Comparison of ENCODE assay signal across 26 mouse cellular contexts in genomic region chr4:56372711-56373110, GRCm38 (mm10).
A peak's percentile ranks its signal among the peaks of the same experiment; 100 is the strongest.
DNase-seq lines count a peak whose midpoint lies in the region; ATAC-seq and TF ChIP-seq lines count a peak whose summit lies in the region.
"Had no signal": no experiment of that assay in that cellular context is flagged by ENCODE, and none has a peak within 500 bp of the region (broad histone marks: within the 10 kb centered on the region; RNA-seq: fewer than 3 reads in every experiment).

No protein-coding gene starts in this region.

- no peak overlapping the region for H3K4me3 ChIP-seq in lung, embryonic 14.5 days (ENCODE audit: low read depth, low read length)
- H3K4me3 ChIP-seq in lung, adult 2 months (replicated peaks; ENCODE audit: extremely low read depth, low read depth, low read length): no peak overlapping the region
- H3K4me3 ChIP-seq: hindbrain, embryonic 15.5 days; midbrain, embryonic 15.5 days; neural tube, embryonic 12.5 days had no signal

- TF ChIP-seq CTCF in lung, embryonic 14.5 days (IDR thresholded peaks at IDR 0.05; ENCODE audit: low read depth): no peak
- TF ChIP-seq CTCF in lung, adult 2 months (IDR thresholded peaks at IDR 0.05; ENCODE audit: insufficient read depth, low read length): no peak

- H3K4me1 ChIP-seq in lung, embryonic 14.5 days (ENCODE audit: insufficient read depth): peaks cover 10% of the 10 kb centered on the region
- H3K4me1 ChIP-seq in lung, adult 2 months (ENCODE audit: control insufficient read depth, insufficient read depth, low read length): peaks cover 4% of the 10 kb centered on the region
- H3K4me1 ChIP-seq: hindbrain, embryonic 15.5 days; midbrain, embryonic 15.5 days; neural tube, embryonic 12.5 days had no signal

- peak overlapping the region; percentile 23; the same call in 1 of the 2 replicates for H3K4me2 ChIP-seq in lung, embryonic 14.5 days
- H3K4me2 ChIP-seq: hindbrain, embryonic 15.5 days; liver, embryonic 11.5 days; midbrain, embryonic 15.5 days; neural tube, embryonic 12.5 days had no signal

- WGBS in lung, embryonic 14.5 days: 32% methylated on average over 7 of the region's 7 CpGs
- 36% methylated on average over 7 of the region's 7 CpGs for WGBS in lung, adult 2 months

- intact Hi-C loops in heart, postnatal 14 days (cut with DNase I): no loop called here

- H3K9ac ChIP-seq in lung, embryonic 14.5 days: no peak overlapping the region
- H3K9ac ChIP-seq: forebrain, postnatal 0 days; hindbrain, embryonic 15.5 days; liver, postnatal 0 days; midbrain, embryonic 15.5 days; neural tube, embryonic 12.5 days had no signal

- H3K27me3 ChIP-seq in lung, embryonic 14.5 days (ENCODE audit: insufficient read depth, low read length): no peaks in the 10 kb centered on the region
- H3K27me3 ChIP-seq: CH12.LX; hindbrain, embryonic 15.5 days; midbrain, embryonic 15.5 days; neural tube, embryonic 12.5 days had no signal

- DNase-seq in lung, embryonic 14.5 days: peak; percentile 85
- no peak for DNase-seq in lung, adult 2 months
- DNase-seq in brain, adult 2 months (ENCODE audit: low read depth, low spot score): peak; percentile 14
- DNase-seq in lung, postnatal 10 days: peak; percentile 50
- no peak for DNase-seq in heart, postnatal 14 days
- DNase-seq in gastrocnemius, postnatal 10 days: no peak
- no peak for DNase-seq in adrenal gland, adult 18-20 months (ENCODE audit: low spot score in 2 of 2)
- DNase-seq: adrenal gland, postnatal 14 days; cerebellum, adult 8-10 months; cerebellum, postnatal 36 days; embryo, embryonic 11 days; forebrain, postnatal 0 days; kidney, adult 8-10 months; kidney, postnatal 10 days; liver, postnatal 0 days; retina, postnatal 1 day; right cerebral cortex, postnatal 25 days; spleen, adult 18-20 months; thymus, postnatal 36 days had no signal

- H3K27ac ChIP-seq in lung, embryonic 14.5 days (ENCODE audit: low read depth): peak overlapping the region; percentile 25; the same call in 1 of the 2 replicates
- H3K27ac ChIP-seq: hindbrain, embryonic 15.5 days; midbrain, embryonic 15.5 days; neural tube, embryonic 12.5 days had no signal

- H3K36me3 ChIP-seq in lung, embryonic 14.5 days (ENCODE audit: insufficient read depth): no peaks in the 10 kb centered on the region
- H3K36me3 ChIP-seq: G1E; hindbrain, embryonic 15.5 days; midbrain, embryonic 15.5 days; neural tube, embryonic 12.5 days had no signal

- H3K9me3 ChIP-seq in lung, embryonic 14.5 days (ENCODE audit: low read depth, low read length): no peaks in the 10 kb centered on the region
- H3K9me3 ChIP-seq: hindbrain, embryonic 15.5 days; midbrain, embryonic 15.5 days; neural tube, embryonic 12.5 days had no signal

- peak; percentile 83 for ATAC-seq in lung, embryonic 14.5 days (ENCODE audit: insufficient read depth)
- ATAC-seq: activated CD4-positive, CD25-positive, alpha-beta regulatory T cell, adult 4 months; forebrain, postnatal 0 days; liver, postnatal 0 days; midbrain, embryonic 15.5 days had no signal

- no peak for TF ChIP-seq POLR2A in lung, adult 2 months (IDR thresholded peaks at IDR 0.05; ENCODE audit: borderline replicate concordance, extremely low read depth, low read depth, low read length)

Comparison
In these comparisons a context has a peak if more than half of its experiments do, and no peak if none do; other contexts are left out.
1. DNase-seq: peak in lung, embryonic 14.5 days (single experiment), brain, adult 2 months (single experiment) and lung, postnatal 10 days (single experiment); none in lung, adult 2 months (single experiment), heart, postnatal 14 days (0 of 2), gastrocnemius, postnatal 10 days (single experiment) and adrenal gland, adult 18-20 months (0 of 2).